Mouse (Mus musculus): Measurements from ENCODE around the gene Scn10a. TPM values are rescaled to one million over a fixed set of nuclear protein-coding genes. Genes with fewer than 3 reads are reported as not detected.
A peak's percentile ranks its signal among the peaks of the same experiment; 100 is the strongest.

Gene Scn10a
- under 1 TPM; 0.09 to 0.11 TPM for total RNA-seq (2021)

DNA sequence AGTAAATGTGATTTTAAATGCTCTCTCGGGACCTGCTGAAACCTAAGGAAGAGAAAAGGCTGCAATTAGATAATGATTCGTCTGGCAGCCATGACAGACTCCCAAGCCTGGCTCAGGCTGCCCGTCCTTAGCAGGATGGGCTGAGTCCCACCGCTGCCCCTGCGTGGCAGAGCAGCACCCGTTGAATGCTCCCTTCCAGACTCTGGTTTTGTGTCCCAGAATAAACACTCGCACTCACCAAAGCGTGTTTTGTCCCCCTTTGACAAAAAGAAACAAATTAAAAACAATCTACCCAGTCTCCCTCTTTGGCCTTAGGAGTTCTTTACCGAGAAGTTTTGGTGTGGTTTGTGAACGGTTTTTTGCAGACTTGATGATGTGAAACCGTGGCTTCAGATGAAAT is at the start of gene Scn10a:
Scn10a (minus strand) TSS at position 101 of the 400 bp plus-strand sequence.
- DNase-seq (ENCODE audit: low spot score in 2 of 2): no peak
- intact Hi-C loops (cut with DNase I): no loop called here

GRCm38 (mm10) chr9:119768585-119768984 is 49.5 kb upstream of the Scn10a start:
- intact Hi-C loops (cut with DNase I): no loop called here
- DNase-seq (ENCODE audit: low spot score in 2 of 2): peak in 1 of 2 experiments; percentile 6

DNA sequence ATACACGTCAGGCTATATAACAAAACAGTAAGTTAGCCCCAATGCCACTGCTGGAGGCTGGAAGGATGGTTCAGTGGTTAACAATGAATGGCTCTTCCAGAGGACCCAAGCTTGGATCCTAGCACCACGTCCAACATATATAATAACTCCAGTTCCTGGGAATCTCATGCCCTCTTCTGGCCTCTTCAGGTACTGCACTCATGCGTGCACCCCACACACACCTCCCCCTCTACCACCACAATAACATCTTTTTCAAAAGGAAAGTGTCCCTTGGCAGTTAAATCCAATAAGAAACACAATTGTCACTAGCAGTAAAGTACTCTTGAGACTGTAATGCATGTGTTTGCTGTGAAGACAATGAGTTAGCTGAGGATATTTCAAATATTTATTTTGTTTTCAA is 41.1 kb upstream of the Scn10a start:
- DNase-seq (ENCODE audit: low spot score in 2 of 2): no peak
- intact Hi-C loops (cut with DNase I): no loop called here

GRCm38 (mm10) chr9:119759457-119759856 is 40.3 kb upstream of the Scn10a start:
- intact Hi-C loops (cut with DNase I): no loop called here
- no peak for DNase-seq (ENCODE audit: low spot score in 2 of 2)

DNA sequence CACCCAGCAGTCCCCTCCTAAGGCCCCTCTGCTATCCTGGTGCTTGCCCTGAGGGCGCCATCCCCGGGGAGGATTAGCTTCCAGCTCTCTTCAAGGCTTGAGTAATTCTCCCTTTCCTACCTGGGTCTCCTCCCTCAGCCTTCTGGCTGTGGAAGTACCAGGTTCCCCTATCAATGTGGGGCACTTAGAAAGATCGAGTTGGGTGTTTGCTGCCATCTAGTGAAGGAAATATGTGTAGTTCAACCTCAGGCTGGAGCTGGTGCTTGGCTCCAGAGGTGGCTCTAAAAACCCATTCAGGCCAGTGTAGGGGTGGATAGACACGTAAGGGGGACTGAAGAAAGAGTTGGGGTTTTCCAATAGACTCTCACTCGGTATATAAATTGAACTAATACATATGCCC is 32.4 kb upstream of the Scn10a start:
- intact Hi-C loops (cut with DNase I): loop anchor here (1.0 to 2.0 kb wide), 2 partner anchors 104 to 291 kb away; no protein-coding TSS in a partner anchor

GRCm38 (mm10) chr9:119749112-119749511 is 30.0 kb upstream of the Scn10a start:
- no peak for DNase-seq (ENCODE audit: low spot score in 2 of 2)
- intact Hi-C loops (cut with DNase I): no loop called here

More for the DNA sequence above, 32.4 kb upstream of the Scn10a start:
- peak; percentile 42 to 67 for DNase-seq (ENCODE audit: low spot score in 2 of 2)

DNA sequence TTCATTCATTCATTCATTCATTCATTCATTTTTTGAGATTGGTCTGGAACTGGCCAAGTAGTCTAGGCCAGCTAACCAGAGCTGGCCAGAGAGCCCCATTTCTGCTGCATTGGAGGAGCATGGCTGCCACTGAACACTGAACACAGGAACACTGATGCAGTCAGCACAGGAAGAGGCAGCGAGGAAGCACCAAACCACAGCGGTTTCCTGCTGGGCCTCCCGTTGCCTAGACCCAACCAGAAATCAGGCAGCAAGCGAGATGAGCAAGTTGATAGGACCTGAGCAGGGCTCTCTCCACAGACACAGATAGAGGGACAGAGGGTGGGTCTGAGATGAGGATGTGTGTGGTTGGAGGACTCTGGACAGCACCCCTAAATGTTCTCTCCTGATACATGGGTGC is 24.8 kb upstream of the Scn10a start:
- no peak for DNase-seq (ENCODE audit: low spot score in 2 of 2)
- intact Hi-C loops (cut with DNase I): no loop called here

DNA sequence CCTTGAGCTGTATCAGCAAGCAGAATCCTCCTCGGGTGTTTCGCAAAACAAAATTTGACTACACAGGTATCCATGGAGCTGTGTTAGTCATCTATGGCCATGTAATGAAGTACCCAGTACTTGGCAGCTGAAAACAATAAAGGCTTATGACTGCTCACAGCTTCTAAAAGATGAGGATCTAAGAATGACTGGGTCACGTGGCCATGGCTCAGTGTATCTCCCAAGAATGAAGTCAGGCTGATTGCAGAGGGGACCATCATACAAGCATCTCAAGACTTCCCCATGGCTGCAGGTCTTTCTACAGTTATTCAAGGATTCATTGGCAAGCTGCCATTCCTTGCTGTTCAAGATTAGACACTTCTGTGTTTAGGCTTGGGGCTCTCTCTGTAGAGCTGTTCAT is 24.2 kb upstream of the Scn10a start:
- no peak for DNase-seq (ENCODE audit: low spot score in 2 of 2)
- intact Hi-C loops (cut with DNase I): no loop called here

DNA sequence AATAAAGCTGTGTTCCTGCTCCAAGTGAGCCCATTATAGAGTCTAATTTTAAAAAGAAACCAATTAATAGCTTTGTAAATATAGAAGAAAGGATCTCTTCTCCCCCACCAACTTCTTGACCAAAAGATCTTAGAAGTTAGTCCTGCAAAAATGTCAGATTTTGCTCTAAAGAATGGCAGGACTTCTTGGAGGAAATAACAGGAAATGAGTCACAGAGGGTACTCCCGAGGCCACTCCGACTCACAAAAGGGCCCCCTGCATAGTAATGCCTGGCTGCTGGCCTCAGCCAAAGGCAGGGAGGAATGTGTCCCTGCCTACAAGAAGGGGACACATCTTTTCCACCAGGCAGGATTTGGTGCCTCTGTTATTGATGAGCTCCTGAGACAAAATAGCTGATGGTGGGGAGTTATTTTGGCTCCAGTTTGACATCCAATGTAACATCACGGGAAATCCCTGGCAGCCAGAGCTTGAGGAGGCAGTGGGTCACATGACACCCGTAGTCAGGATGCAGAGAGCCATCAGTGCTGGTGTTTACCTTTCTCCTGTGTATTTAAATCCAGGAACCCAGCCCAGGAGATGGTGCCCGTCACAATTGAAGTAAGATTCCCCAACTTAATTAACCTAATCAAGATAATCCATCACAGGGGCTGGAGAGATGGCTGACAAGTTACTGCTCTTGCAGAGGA is 22.1 kb upstream of the Scn10a start:
- intact Hi-C loops (cut with DNase I): no loop called here
- no peak for DNase-seq (ENCODE audit: low spot score in 2 of 2)

DNA sequence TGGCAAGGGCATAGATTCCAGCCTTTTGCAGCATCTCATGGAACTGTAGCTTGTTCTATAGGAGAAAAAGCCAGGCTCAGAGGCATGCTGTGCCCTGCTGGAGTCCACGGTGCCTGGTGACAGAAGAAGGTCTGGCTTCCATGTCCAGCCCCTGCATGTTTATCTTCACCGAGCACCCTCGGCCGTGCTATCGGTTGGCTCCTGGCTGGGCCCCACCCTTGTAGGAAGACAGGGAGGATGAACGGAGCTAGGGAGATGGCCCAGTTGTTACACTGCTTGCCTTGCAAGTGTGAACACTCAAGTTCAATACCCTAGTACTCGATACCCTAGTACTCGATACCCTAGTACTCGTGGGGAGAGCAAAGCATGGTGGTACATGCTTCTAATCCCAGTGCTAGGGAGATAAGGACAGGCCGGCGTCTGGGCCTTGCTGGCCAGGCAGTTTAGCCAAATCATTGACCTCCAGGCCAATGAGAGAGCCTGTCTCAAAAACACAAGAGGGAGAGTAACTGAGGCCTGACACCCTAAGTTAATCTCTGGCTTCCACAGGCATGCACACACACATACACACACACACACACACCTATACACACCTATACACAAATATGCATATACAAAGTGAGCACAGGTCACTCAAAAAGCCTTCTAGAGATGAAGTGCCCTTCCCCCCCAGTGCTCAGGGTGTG is 9.4 kb upstream of the Scn10a start:
- DNase-seq (ENCODE audit: low spot score in 2 of 2): no peak
- intact Hi-C loops (cut with DNase I): no loop called here

DNA sequence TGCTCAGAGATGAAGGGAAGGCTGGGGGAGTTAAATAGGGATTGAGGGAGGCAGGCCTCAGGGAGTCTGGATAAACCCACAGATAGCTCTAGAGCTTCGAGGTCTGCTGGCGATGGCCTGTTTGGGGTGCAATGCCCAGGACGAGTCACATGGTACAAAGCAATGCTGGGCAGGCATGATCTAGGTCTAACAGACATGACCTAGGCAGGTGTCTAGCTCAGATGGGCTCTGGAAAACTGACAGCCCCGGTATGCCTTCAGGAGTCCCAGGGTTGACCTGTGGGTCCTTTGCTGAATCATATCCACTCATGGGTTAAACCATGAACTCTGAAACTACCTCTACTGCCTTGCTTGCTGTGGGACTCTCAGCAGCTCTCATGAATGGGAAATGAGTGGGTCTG is 7.9 kb upstream of the Scn10a start:
- intact Hi-C loops (cut with DNase I): no loop called here
- DNase-seq (ENCODE audit: low spot score in 2 of 2): no peak

DNA sequence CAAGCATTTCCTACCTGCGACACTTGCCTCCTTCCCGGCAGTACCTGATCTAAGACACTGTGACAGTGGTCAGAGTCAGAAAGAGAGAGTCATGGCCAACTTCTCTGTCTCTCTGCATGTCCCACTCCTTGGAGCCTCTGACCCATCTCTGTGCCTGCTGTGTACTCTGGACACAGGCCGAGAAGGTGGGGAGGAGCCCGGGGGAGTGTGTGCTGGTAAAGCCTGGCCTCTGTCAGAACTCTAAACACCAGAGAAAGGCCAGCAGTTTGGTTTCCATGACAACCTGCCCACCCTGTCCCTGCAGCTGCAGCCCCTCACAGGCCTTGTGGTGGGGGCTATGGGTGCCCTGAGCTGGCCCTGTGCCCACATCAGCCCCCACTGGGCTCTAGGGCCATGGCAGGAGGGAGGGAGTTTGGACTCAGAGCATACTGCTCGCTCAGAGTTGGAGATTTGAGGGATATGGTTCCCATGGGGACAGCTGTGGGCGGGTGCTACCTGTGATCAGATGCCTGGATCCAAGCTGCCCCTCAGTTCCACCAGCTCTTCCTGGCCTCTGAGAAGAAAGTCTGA is 6.3 kb upstream of the Scn10a start:
- intact Hi-C loops (cut with DNase I): no loop called here
- DNase-seq (ENCODE audit: low spot score in 2 of 2): peak in 1 of 2 experiments; percentile 31

GRCm38 (mm10) chr9:119706700-119707099 is 12.4 kb downstream of the Scn10a start:
- no peak for DNase-seq (ENCODE audit: low spot score in 2 of 2)
- intact Hi-C loops (cut with DNase I): no loop called here

DNA sequence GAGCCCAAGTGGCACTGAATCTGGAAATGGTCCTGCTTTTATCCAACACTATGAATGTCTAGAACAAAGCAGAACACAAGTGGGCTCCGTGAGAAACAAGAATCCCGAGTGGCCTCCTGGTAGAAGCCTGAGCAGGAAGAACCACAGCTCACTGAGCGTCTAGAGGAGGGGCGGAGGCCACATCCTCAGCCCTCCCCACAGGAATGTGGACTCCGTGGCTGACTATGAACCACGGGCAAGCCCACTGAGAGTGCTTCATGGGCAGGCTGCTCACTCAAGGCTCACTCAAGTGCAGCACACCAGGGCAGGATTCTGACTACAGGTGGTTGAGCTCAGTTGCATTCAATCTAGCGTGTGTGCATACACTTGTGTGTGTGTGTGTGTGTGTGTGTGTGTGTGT is 27.6 kb downstream of the Scn10a start:
- no peak for DNase-seq (ENCODE audit: low spot score in 2 of 2)
- intact Hi-C loops (cut with DNase I): no loop called here

DNA sequence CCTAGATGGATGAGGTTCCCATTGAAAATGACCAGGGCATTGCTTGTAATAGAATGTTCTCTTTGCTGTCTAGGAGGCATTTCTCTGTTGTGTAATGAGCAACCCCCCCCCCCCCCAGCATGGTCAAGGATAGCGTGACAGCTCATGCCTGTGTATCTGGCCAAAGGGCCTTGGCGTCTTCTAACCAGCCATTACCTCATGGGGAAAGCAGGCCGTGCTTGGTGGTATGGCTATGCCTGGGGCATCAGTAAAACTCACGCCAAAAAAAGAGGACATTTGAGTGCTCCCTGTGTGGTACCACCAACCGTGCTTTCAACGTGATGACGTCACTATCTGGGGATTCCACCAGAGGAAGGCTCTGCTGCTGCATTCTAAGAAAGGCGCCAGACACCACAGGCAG is 28.1 kb downstream of the Scn10a start:
- intact Hi-C loops (cut with DNase I): no loop called here
- no peak for DNase-seq (ENCODE audit: low spot score in 2 of 2)

DNA sequence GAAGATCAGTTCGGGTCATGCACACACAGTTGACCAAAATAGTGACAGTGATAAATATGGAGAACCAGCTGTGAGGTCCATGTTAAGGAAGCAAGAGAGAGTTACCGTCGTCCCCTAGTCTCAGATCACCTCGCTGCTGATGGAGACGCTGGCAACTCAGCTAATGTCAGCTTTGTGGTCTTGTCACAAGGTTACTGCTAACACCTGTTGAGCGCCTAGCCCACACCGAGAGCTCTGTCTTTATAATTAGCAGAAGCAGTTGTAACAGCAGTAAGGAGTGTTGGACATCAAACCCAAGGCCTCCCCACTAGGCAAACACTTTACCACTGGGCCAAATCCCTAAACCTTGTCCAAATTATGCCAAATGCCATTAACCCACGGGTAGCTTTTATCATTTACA is 31.2 kb downstream of the Scn10a start:
- DNase-seq (ENCODE audit: low spot score in 2 of 2): no peak
- intact Hi-C loops (cut with DNase I): no loop called here

- DNase-seq (ENCODE audit: low spot score in 2 of 2): no peak
- intact Hi-C loops (cut with DNase I): no loop called here
These were observed 32.9 kb downstream of the Scn10a start for GRCm38 (mm10) chr9:119686187-119686586.

GRCm38 (mm10) chr9:119680896-119681295 is 38.2 kb downstream of the Scn10a start:
- intact Hi-C loops (cut with DNase I): no loop called here
- no peak for DNase-seq (ENCODE audit: low spot score in 2 of 2)

DNA sequence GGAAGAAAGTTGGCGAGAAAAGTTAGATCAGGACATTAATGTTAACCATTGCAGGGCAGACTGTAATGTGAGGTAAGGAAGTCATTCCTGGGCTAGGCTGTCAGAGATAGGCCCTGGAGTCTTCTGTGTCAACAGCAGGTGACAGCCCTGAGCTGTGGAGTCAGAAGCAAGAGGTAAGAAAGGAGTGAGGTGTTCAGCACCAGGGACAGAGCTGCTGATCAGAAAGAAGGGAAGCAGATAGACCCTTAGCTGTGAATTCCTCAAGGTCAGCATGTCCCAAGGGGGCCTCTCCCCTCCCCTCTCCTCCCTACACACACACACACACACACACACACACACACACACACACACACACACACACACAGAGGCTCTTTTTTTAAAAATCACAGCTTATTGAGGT is 55.0 kb downstream of the Scn10a start:
- intact Hi-C loops (cut with DNase I): no loop called here
- no peak for DNase-seq (ENCODE audit: low spot score in 2 of 2)

DNA sequence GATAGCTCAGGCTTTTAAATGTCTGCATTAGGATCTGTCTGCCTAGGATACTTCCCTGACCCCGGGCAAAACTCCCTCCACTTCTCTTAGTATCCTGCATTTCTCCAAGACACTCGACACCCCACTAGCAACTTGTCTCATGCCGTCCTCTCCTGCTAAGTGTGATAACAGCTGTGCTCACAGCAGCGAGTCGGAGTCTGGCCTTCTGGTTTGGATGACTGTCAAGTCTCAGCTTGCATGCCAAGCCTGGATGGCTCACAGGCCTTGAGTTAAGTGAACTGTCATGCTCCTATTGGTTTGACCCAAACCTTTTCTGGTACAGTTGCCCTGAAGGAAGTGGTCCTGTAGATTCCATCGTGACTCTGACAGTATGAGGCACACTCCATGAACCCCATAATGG is 63.0 kb downstream of the Scn10a start:
- intact Hi-C loops (cut with DNase I): loop anchor here (10.0 kb wide), 1 partner anchor 79 kb away; no protein-coding TSS in a partner anchor
- peak in 1 of 2 experiments; percentile 44 for DNase-seq (ENCODE audit: low spot score in 2 of 2)

DNA sequence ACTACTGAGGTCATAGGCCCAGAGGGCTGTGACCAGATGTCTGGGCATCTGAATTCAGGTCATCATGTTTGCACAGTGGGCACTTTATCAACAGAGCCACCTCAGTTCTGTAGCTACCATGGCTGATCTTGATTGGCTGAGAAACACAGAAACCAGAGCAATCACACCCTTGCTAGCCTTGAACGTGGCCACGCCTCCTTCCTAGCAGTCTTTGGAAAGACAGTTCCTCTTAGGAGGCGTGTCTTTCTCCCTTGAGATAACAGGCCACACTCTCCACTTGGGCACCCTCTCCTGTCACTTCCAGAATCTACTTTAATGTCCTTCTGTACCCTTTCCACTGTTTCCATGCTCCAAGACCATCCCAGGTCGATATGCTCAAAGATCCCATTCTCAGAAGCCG is 65.4 kb downstream of the Scn10a start:
- intact Hi-C loops (cut with DNase I): loop anchor here (10.0 kb wide), 1 partner anchor 81 kb away; no protein-coding TSS in a partner anchor

More for the DNA sequence above, 65.4 kb downstream of the Scn10a start:
- DNase-seq (ENCODE audit: low spot score in 2 of 2): no peak
